Mouse (Mus musculus) small intestine, adult 2 months (tissue): ENCODE results near the gene Tmed9.

Experiments
- CTCF ChIP-seq: fragments of 200-500 bp; IDR thresholded peaks from 2 replicates; pipeline ENCODE4 v1.5.1; 2012; ENCODE audit warnings: low read depth, mild to moderate bottlenecking, control low read depth, inconsistent platforms, low read length, moderate library complexity, mixed read lengths; ENCODE audit not compliant: insufficient replicate concordance, insufficient read length; ENCODE audit errors: extremely low read depth
- POLR2A ChIP-seq: fragments of 200-500 bp; IDR thresholded peaks from 2 replicates; pipeline ENCODE4 v1.6.1; 2012; ENCODE audit warnings: low read depth, mild to moderate bottlenecking, control low read depth, inconsistent platforms, low read length, moderate library complexity

GRCm38 (mm10) chr13:55536194-55537175 is 37.0 kb upstream of the Tmed9 start, which contains the start of gene Ddx41:
- TF ChIP-seq CTCF (peak; percentile 91), POLR2A (peak; percentile 55; the same call in 1 of the 2 replicates)
